Mouse (Mus musculus): ENCODE data around the gene Amotl2. TPM values are rescaled to one million over a fixed set of nuclear protein-coding genes. Genes with fewer than 3 reads are reported as not detected.

The Amotl2 gene
- polyA plus RNA-seq, 1 experiment from 2014 or later = 33.5 TPM

GRCm38 (mm10) chr9:102689406-102689939 lies 27.0 kb upstream of the Amotl2 start:
- no peaks in the 10 kb centered on the region for H3K27me3 ChIP-seq (ENCODE audit: control insufficient read depth, insufficient read depth, low read length)
- H3K9me3 ChIP-seq (ENCODE audit: control insufficient read depth, low read length) = no peaks in the 10 kb centered on the region
- H3K27ac ChIP-seq (replicated peaks in 1 of 2; ENCODE audit: control insufficient read depth in 1 of 2, insufficient read depth in 1 of 2, low read depth in 2 of 2, low read length in 2 of 2) = no peak overlapping the region
- peak overlapping the region; percentile 99 for H3K4me2 ChIP-seq (ENCODE audit: low read length)
- WGBS = 9% methylated on average over 13 of the region's 13 CpGs
- peak overlapping the region; percentile 61 to 74 for H3K4me3 ChIP-seq (ENCODE audit: control insufficient read depth in 1 of 2, insufficient read depth in 1 of 2, low read depth in 1 of 2, low read length in 2 of 2)
- H3K9ac ChIP-seq (ENCODE audit: low read length) = peak overlapping the region; percentile 80
- no peak for ATAC-seq (ENCODE audit: insufficient number of reproducible peaks, insufficient read depth, low FRiP score, low read depth)
- H3K36me3 ChIP-seq (ENCODE audit: control insufficient read depth, insufficient read depth, low read length) = no peaks in the 10 kb centered on the region
- H3K4me1 ChIP-seq (ENCODE audit: control insufficient read depth in 2 of 2, insufficient read depth in 2 of 2, low read length in 2 of 2) = peaks cover 16 to 26% of the 10 kb centered on the region in 2 experiments

GRCm38 (mm10) chr9:102689940-102690642 lies 26.4 kb upstream of the Amotl2 start:
- Histone ChIP-seq H3K4me1 (ENCODE audit: control insufficient read depth in 2 of 2, insufficient read depth in 2 of 2, low read length in 2 of 2) (peaks cover 16 to 26% of the 10 kb centered on the region in 2 experiments), H3K9me3 (ENCODE audit: control insufficient read depth, low read length) (no peaks in the 10 kb centered on the region), H3K4me2 (ENCODE audit: low read length) (peak overlapping the region; percentile 99), H3K27ac (replicated peaks in 1 of 2; ENCODE audit: control insufficient read depth in 1 of 2, insufficient read depth in 1 of 2, low read depth in 2 of 2, low read length in 2 of 2) (peak overlapping the region in 1 of 2 experiments; percentile 41; a peak in 2 of 4 replicates), H3K27me3 (ENCODE audit: control insufficient read depth, insufficient read depth, low read length) (no peaks in the 10 kb centered on the region), H3K4me3 (ENCODE audit: control insufficient read depth in 1 of 2, insufficient read depth in 1 of 2, low read depth in 1 of 2, low read length in 2 of 2) (peak overlapping the region; percentile 61 to 74), H3K36me3 (ENCODE audit: control insufficient read depth, insufficient read depth, low read length) (no peaks in the 10 kb centered on the region), H3K9ac (ENCODE audit: low read length) (peak overlapping the region; percentile 80)
- ATAC-seq (ENCODE audit: insufficient number of reproducible peaks, insufficient read depth, low FRiP score, low read depth) = peak; percentile 31; the same call in 1 of the 2 replicates
- under 1% methylated on average over 44 of the region's 44 CpGs for WGBS

- H3K36me3 ChIP-seq (ENCODE audit: control insufficient read depth, insufficient read depth, low read length) = no peaks in the 10 kb centered on the region
- 6% methylated on average over 15 of the region's 15 CpGs for WGBS
- no peak for ATAC-seq (ENCODE audit: insufficient number of reproducible peaks, insufficient read depth, low FRiP score, low read depth)
- H3K4me2 ChIP-seq (ENCODE audit: low read length) = peak overlapping the region; percentile 99
- peaks cover 16 to 26% of the 10 kb centered on the region in 2 experiments for H3K4me1 ChIP-seq (ENCODE audit: control insufficient read depth in 2 of 2, insufficient read depth in 2 of 2, low read length in 2 of 2)
- H3K27me3 ChIP-seq (ENCODE audit: control insufficient read depth, insufficient read depth, low read length) = no peaks in the 10 kb centered on the region
- peak overlapping the region; percentile 80 for H3K9ac ChIP-seq (ENCODE audit: low read length)
- peak overlapping the region; percentile 61 to 74 for H3K4me3 ChIP-seq (ENCODE audit: control insufficient read depth in 1 of 2, insufficient read depth in 1 of 2, low read depth in 1 of 2, low read length in 2 of 2)
- H3K27ac ChIP-seq (replicated peaks in 1 of 2; ENCODE audit: control insufficient read depth in 1 of 2, insufficient read depth in 1 of 2, low read depth in 2 of 2, low read length in 2 of 2) = no peak overlapping the region
- H3K9me3 ChIP-seq (ENCODE audit: control insufficient read depth, low read length) = no peaks in the 10 kb centered on the region
These were observed 25.6 kb upstream of the Amotl2 start for GRCm38 (mm10) chr9:102690891-102691290.

DNA sequence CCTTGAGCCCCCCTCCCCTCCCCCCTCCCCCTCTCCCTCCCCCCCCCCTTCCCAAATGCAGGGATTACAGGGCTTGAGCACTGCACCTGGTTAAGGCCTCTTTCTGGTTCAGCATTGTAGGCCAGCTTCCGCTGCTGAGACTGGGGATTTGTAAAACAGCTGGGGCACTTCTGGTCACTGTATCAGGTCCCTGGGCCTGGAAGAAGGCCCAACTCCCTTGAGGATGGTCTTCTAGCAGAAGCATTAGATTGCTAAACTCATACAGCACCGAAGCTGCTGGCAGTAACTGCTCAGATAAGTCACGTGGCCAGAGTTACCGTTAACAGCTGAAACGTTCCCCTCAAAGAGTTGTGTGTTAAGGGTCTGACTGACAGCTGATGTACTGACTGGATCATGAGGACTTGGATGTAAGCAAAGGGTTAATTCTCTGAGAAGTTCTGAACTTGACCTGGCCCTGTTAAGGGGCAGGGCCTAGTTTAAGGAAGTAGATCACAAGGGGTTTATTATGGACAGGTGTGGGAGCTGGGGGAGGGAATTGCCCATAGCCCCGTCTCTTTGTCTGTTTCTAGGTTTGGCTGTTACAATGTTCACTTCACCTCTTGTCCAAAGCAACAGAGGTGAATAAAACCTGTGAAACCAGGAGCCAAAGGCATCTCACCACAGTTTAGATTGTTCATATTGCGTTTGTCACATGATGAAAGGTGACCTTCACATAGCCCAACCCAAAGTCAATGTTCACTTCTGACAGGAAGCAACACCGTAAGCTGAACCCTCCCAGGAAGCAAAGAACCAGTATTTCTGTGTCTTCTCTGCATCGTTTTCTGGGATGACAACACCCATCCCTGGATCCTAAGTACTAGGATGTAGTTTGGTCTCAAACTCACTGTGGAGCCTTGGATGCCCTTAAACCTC lies 23.7 kb upstream of the Amotl2 start:
- Histone ChIP-seq H3K4me1 (ENCODE audit: control insufficient read depth in 2 of 2, insufficient read depth in 2 of 2, low read length in 2 of 2) (peaks cover 15 to 22% of the 10 kb centered on the region in 2 experiments), H3K36me3 (ENCODE audit: control insufficient read depth, insufficient read depth, low read length) (no peaks in the 10 kb centered on the region), H3K9me3 (ENCODE audit: control insufficient read depth, low read length) (no peaks in the 10 kb centered on the region), H3K27me3 (ENCODE audit: control insufficient read depth, insufficient read depth, low read length) (no peaks in the 10 kb centered on the region), H3K4me3 (ENCODE audit: control insufficient read depth in 1 of 2, insufficient read depth in 1 of 2, low read depth in 1 of 2, low read length in 2 of 2) (no peak overlapping the region), H3K4me2 (ENCODE audit: low read length) (no peak overlapping the region), H3K9ac (ENCODE audit: low read length) (no peak overlapping the region), H3K27ac (replicated peaks in 1 of 2; ENCODE audit: control insufficient read depth in 1 of 2, insufficient read depth in 1 of 2, low read depth in 2 of 2, low read length in 2 of 2) (no peak overlapping the region)
- 43% methylated on average over 9 of the region's 9 CpGs for WGBS
- no peak for ATAC-seq (ENCODE audit: insufficient number of reproducible peaks, insufficient read depth, low FRiP score, low read depth)

DNA sequence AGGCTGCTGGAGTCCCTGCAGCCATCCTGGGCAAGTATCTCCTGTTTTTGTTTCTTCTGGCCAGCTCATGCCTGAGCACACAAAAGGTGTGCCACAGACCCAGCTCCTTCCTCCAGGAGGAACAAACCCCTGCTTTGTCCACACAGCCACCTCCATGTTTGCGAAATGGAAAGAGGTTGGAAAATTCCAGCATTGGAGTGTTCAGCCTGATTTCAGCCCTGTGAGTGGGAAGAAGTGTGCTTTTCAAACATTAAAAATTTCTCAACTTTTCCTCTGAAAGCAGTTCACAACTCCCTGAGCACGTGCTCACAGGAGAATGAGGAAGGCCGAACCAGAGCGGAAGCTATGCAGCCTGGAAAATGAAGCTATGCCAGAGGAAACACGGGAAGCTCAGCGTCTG lies 15.4 kb upstream of the Amotl2 start:
- H3K9ac ChIP-seq (ENCODE audit: low read length) = no peak overlapping the region
- no peaks in the 10 kb centered on the region for H3K27me3 ChIP-seq (ENCODE audit: control insufficient read depth, insufficient read depth, low read length)
- H3K4me1 ChIP-seq (ENCODE audit: control insufficient read depth in 2 of 2, insufficient read depth in 2 of 2, low read length in 2 of 2) = peaks cover 2 to 3% of the 10 kb centered on the region in 2 experiments; a peak in 3 of 4 replicates
- 0 out of 2 replicates have a peak, but pooled peaks cover 6% of the 10 kb centered on the region for H3K9me3 ChIP-seq (ENCODE audit: control insufficient read depth, low read length)
- WGBS = 76% methylated on average over 6 of the region's 6 CpGs
- H3K36me3 ChIP-seq (ENCODE audit: control insufficient read depth, insufficient read depth, low read length) = no peaks in the 10 kb centered on the region
- no peak for ATAC-seq (ENCODE audit: insufficient number of reproducible peaks, insufficient read depth, low FRiP score, low read depth)
- no peak overlapping the region for H3K4me3 ChIP-seq (ENCODE audit: control insufficient read depth in 1 of 2, insufficient read depth in 1 of 2, low read depth in 1 of 2, low read length in 2 of 2)
- H3K27ac ChIP-seq (replicated peaks in 1 of 2; ENCODE audit: control insufficient read depth in 1 of 2, insufficient read depth in 1 of 2, low read depth in 2 of 2, low read length in 2 of 2) = no peak overlapping the region
- H3K4me2 ChIP-seq (ENCODE audit: low read length) = no peak overlapping the region

DNA sequence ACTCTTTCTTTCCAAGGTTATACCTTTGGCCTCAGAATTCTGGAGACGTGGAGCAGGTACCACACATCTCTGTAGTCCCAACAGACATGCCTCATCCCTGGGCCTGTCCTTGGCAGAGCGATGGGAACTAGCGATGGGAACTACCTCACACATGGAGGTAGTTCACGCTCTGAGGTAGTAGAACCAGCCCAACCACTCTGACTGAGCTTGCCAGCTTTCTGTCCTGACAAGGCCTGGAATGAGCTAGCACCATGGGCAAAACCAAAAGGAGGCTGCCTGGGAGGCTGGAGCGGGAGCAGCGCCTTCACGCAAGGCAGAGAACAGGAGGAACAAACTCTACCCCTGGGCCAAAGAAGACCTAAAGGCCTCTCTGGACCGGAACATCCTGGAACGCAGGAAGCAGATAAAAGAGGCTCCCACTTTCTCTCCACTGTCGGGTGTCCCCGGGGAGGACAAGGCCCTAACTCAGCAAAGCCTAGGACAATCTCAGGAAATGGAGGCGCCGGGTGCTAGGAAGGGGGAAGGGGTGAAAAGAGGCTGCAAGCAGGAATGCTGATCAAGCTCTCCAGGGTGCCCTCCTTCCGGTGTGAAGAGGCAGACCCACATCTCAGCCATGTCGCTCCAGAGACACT lies 6.9 kb upstream of the Amotl2 start:
- Histone ChIP-seq H3K4me3 (ENCODE audit: control insufficient read depth in 1 of 2, insufficient read depth in 1 of 2, low read depth in 1 of 2, low read length in 2 of 2) (no peak overlapping the region), H3K27me3 (ENCODE audit: control insufficient read depth, insufficient read depth, low read length) (no peaks in the 10 kb centered on the region), H3K9me3 (ENCODE audit: control insufficient read depth, low read length) (no peaks in the 10 kb centered on the region), H3K4me1 (ENCODE audit: control insufficient read depth in 2 of 2, insufficient read depth in 2 of 2, low read length in 2 of 2) (peaks cover 22 to 25% of the 10 kb centered on the region in 2 experiments), H3K9ac (ENCODE audit: low read length) (no peak overlapping the region), H3K36me3 (ENCODE audit: control insufficient read depth, insufficient read depth, low read length) (no peaks in the 10 kb centered on the region), H3K4me2 (ENCODE audit: low read length) (no peak overlapping the region), H3K27ac (replicated peaks in 1 of 2; ENCODE audit: control insufficient read depth in 1 of 2, insufficient read depth in 1 of 2, low read depth in 2 of 2, low read length in 2 of 2) (peak overlapping the region; percentile 2 to 37; a peak in 3 of 4 replicates)
- ATAC-seq (ENCODE audit: insufficient number of reproducible peaks, insufficient read depth, low FRiP score, low read depth) = 0 out of 2 replicates have a peak, but pooled peaks have one; percentile 32
- 50% methylated on average over 15 of the region's 15 CpGs for WGBS

- H3K27me3 ChIP-seq (ENCODE audit: control insufficient read depth, insufficient read depth, low read length) = no peaks in the 10 kb centered on the region
- no peak overlapping the region for H3K9ac ChIP-seq (ENCODE audit: low read length)
- H3K4me2 ChIP-seq (ENCODE audit: low read length) = no peak overlapping the region
- 69% methylated on average over 5 of the region's 5 CpGs for WGBS
- no peaks in the 10 kb centered on the region for H3K36me3 ChIP-seq (ENCODE audit: control insufficient read depth, insufficient read depth, low read length)
- H3K4me3 ChIP-seq (ENCODE audit: control insufficient read depth in 1 of 2, insufficient read depth in 1 of 2, low read depth in 1 of 2, low read length in 2 of 2) = no peak overlapping the region
- peaks cover 31 to 34% of the 10 kb centered on the region in 2 experiments for H3K4me1 ChIP-seq (ENCODE audit: control insufficient read depth in 2 of 2, insufficient read depth in 2 of 2, low read length in 2 of 2)
- H3K27ac ChIP-seq (replicated peaks in 1 of 2; ENCODE audit: control insufficient read depth in 1 of 2, insufficient read depth in 1 of 2, low read depth in 2 of 2, low read length in 2 of 2) = no peak overlapping the region
- ATAC-seq (ENCODE audit: insufficient number of reproducible peaks, insufficient read depth, low FRiP score, low read depth) = no peak
- H3K9me3 ChIP-seq (ENCODE audit: control insufficient read depth, low read length) = no peaks in the 10 kb centered on the region
These were observed 6.0 kb upstream of the Amotl2 start for GRCm38 (mm10) chr9:102710520-102710919.

Measured in heart, embryonic 14.5 days (tissue).